Comparison of ENCODE assay signal across 8 mouse cellular contexts in the genomic region with DNA sequence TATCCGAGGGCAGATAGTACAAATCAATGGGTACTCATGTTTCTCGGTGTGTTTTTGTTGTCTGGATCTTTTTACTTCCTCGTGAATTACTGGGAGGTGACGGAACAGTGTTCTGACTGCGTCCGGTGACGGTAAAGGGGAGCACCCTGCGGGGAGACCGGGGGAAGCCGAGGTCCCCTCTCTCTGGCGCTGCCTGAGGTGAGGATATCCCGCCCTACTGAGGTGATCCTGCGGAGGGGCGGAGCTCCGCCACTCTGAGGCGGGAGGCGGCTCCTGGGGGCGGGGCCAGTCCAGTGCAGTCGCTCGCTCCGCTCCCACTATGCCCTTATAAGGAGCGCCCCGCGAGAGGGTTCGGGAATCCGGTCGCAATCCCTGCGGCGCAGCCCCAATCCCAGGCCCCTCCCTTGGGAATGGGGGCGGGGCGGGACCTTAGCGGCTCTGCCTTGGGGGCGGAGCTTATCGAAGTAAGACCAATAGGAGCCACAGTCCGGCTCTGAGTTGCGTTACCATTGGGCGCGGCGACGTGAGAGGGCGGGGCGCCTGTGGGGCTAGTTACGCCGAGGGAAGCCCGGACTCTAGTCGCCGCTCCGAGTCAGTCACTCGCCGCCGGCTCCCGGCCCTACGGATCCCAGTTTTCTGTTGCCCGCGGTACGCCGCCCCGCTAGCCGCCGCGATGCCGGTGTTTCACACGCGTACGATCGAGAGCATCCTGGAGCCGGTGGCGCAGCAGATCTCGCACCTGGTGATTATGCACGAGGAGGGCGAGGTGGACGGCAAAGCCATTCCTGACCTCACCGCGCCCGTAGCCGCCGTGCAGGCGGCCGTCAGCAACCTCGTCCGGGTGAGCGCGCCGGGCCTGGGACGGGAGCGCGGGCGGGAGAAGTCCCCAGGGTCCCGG. TPM values are rescaled to one million over a fixed set of nuclear protein-coding genes. Genes with fewer than 3 reads are reported as not detected.
DNase-seq lines count a peak whose midpoint lies in the region; ATAC-seq and TF ChIP-seq lines count a peak whose summit lies in the region.

TSS of gene Vcl (plus strand) at position 551 of the 898 bp plus-strand sequence.

- in situ Hi-C loops in CH12.LX (cut with MboI; ENCODE audit: low pct_ligation_motif_present, low pct_unique_long_range_greater_than_20kb, low sequenced_read_pairs) = no loop called here

- under 1% methylated on average over 89 of the region's 89 CpGs for WGBS in forebrain, embryonic 11.5 days
- under 1% methylated on average over 89 of the region's 89 CpGs for WGBS in heart, embryonic 16.5 days
- under 1% methylated on average over 89 of the region's 89 CpGs for WGBS in liver, embryonic 15.5 days (ENCODE audit: insufficient replicate concordance)
- under 1% methylated on average over 89 of the region's 89 CpGs for WGBS in neural tube, embryonic 12.5 days

- peak within 1 kb of the TSS; percentile 60 to 72 (median 61) for H3K4me3 ChIP-seq in CH12.LX (replicated peaks in 1 of 3; ENCODE audit: low read depth in 2 of 3, low read length in 2 of 3, poor library complexity in 1 of 3)
- peak within 1 kb of the TSS; percentile 71 for H3K4me3 ChIP-seq in forebrain, embryonic 11.5 days (ENCODE audit: low read depth, low read length)
- peak within 1 kb of the TSS; percentile 90 for H3K4me3 ChIP-seq in heart, embryonic 16.5 days (ENCODE audit: low read length)
- H3K4me3 ChIP-seq in liver, embryonic 15.5 days (replicated peaks) = peak within 1 kb of the TSS; percentile 85
- peak within 1 kb of the TSS; percentile 83 for H3K4me3 ChIP-seq in neural tube, embryonic 12.5 days

- no peak within 1 kb of the TSS for H3K27ac ChIP-seq in CH12.LX (ENCODE audit: insufficient read depth, low read depth)
- H3K27ac ChIP-seq in forebrain, embryonic 11.5 days (ENCODE audit: low read depth, low read length) = peak within 1 kb of the TSS; percentile 70
- H3K27ac ChIP-seq in heart, embryonic 16.5 days (ENCODE audit: low read length) = peak within 1 kb of the TSS; percentile 91
- H3K27ac ChIP-seq in liver, embryonic 15.5 days (replicated peaks) = peak within 1 kb of the TSS; percentile 88
- H3K27ac ChIP-seq in neural tube, embryonic 12.5 days = peak within 1 kb of the TSS; percentile 88

- TF ChIP-seq RAD21 in CH12.LX (IDR thresholded peaks at IDR 0.05; ENCODE audit: low read depth, low read length) = no peak

- dilution Hi-C loops in CH12.LX (cut with MboI; ENCODE audit: extremely low pct_ligation_motif_present, extremely low pct_unique_long_range_greater_than_20kb, low sequenced_read_pairs) = no loop called here

- peak within 1 kb of the TSS; percentile 14 for H3K9ac ChIP-seq in CH12.LX (ENCODE audit: insufficient read depth, low read depth)
- H3K9ac ChIP-seq in forebrain, embryonic 11.5 days (ENCODE audit: low read length) = peak within 1 kb of the TSS; percentile 75
- peak within 1 kb of the TSS; percentile 90 for H3K9ac ChIP-seq in heart, embryonic 16.5 days (ENCODE audit: low read length)
- peak within 1 kb of the TSS; percentile 89 for H3K9ac ChIP-seq in liver, embryonic 15.5 days
- H3K9ac ChIP-seq in neural tube, embryonic 12.5 days = peak within 1 kb of the TSS; percentile 84

- no peak for TF ChIP-seq CTCF in CH12.LX (conservative IDR thresholded peaks at IDR 0.05 in 1 of 2, IDR thresholded peaks at IDR 0.05 in 1 of 2; ENCODE audit: low read depth in 2 of 2, low read length in 2 of 2)

- TF ChIP-seq POLR2A in CH12.LX (IDR thresholded peaks at IDR 0.05; ENCODE audit: low read depth, low read length) = peak; percentile 72

- peaks cover 2 to 24% of the 10 kb centered on the region in 2 experiments; a peak in 2 of 4 replicates for H3K4me1 ChIP-seq in CH12.LX (ENCODE audit: control insufficient read depth in 1 of 2, insufficient read depth in 2 of 2)
- peaks cover 8% of the 10 kb centered on the region for H3K4me1 ChIP-seq in forebrain, embryonic 11.5 days (replicated peaks; ENCODE audit: control insufficient read depth, insufficient read depth, low read length)
- H3K4me1 ChIP-seq in heart, embryonic 16.5 days (ENCODE audit: control insufficient read depth, insufficient read depth, low read length) = peaks cover 31% of the 10 kb centered on the region
- peaks cover 54% of the 10 kb centered on the region for H3K4me1 ChIP-seq in liver, embryonic 15.5 days (replicated peaks)
- H3K4me1 ChIP-seq in neural tube, embryonic 12.5 days = peaks cover 22% of the 10 kb centered on the region

- peaks cover 6% of the 10 kb centered on the region for H3K9me3 ChIP-seq in CH12.LX (replicated peaks; ENCODE audit: low read length)
- no peaks in the 10 kb centered on the region for H3K9me3 ChIP-seq in forebrain, embryonic 11.5 days (ENCODE audit: control insufficient read depth, low read length)
- no peaks in the 10 kb centered on the region for H3K9me3 ChIP-seq in heart, embryonic 16.5 days (replicated peaks; ENCODE audit: control insufficient read depth, low read length)
- H3K9me3 ChIP-seq in liver, embryonic 15.5 days (replicated peaks) = no peaks in the 10 kb centered on the region
- no peaks in the 10 kb centered on the region for H3K9me3 ChIP-seq in neural tube, embryonic 12.5 days

- H3K27me3 ChIP-seq in CH12.LX (replicated peaks) = peaks cover 8% of the 10 kb centered on the region
- H3K27me3 ChIP-seq in forebrain, embryonic 11.5 days (ENCODE audit: control insufficient read depth, insufficient read depth, low read length) = no peaks in the 10 kb centered on the region
- no peaks in the 10 kb centered on the region for H3K27me3 ChIP-seq in heart, embryonic 16.5 days (ENCODE audit: control insufficient read depth, insufficient read depth, low read length)
- H3K27me3 ChIP-seq in liver, embryonic 15.5 days = no peaks in the 10 kb centered on the region
- H3K27me3 ChIP-seq in neural tube, embryonic 12.5 days (replicated peaks) = no peaks in the 10 kb centered on the region

- ATAC-seq in forebrain, embryonic 11.5 days (replicated peaks; ENCODE audit: low FRiP score) = peak; percentile 99
- ATAC-seq in heart, embryonic 16.5 days (replicated peaks; ENCODE audit: extremely low read depth, insufficient read depth, low FRiP score) = peak; percentile 97
- ATAC-seq in liver, embryonic 15.5 days (ENCODE audit: insufficient read depth) = peak; percentile 93
- peak; percentile 98 for ATAC-seq in neural tube, embryonic 12.5 days (ENCODE audit: low FRiP score, low read depth)

- no peak for TF ChIP-seq EP300 in CH12.LX (IDR thresholded peaks at IDR 0.05; ENCODE audit: low read length)

- H3K36me3 ChIP-seq in CH12.LX (replicated peaks in 1 of 2; ENCODE audit: control insufficient read depth in 1 of 2, insufficient read depth in 1 of 2, low read length in 1 of 2) = no peaks in the 10 kb centered on the region
- H3K36me3 ChIP-seq in forebrain, embryonic 11.5 days (ENCODE audit: control insufficient read depth, insufficient read depth, low read length) = no peaks in the 10 kb centered on the region
- H3K36me3 ChIP-seq in heart, embryonic 16.5 days (ENCODE audit: control insufficient read depth, insufficient read depth) = no peaks in the 10 kb centered on the region
- H3K36me3 ChIP-seq in liver, embryonic 15.5 days (replicated peaks) = no peaks in the 10 kb centered on the region
- H3K36me3 ChIP-seq in neural tube, embryonic 12.5 days = no peaks in the 10 kb centered on the region

- H3K4me2 ChIP-seq in CH12.LX (ENCODE audit: insufficient read depth, low read depth, poor library complexity, severe bottlenecking) = peak within 1 kb of the TSS; percentile 88
- H3K4me2 ChIP-seq in forebrain, embryonic 11.5 days (ENCODE audit: low read depth, low read length, severe bottlenecking) = peak within 1 kb of the TSS; percentile 77
- peak within 1 kb of the TSS; percentile 80 for H3K4me2 ChIP-seq in heart, embryonic 16.5 days (ENCODE audit: low read depth, low read length)
- H3K4me2 ChIP-seq in liver, embryonic 15.5 days = peak within 1 kb of the TSS; percentile 89
- H3K4me2 ChIP-seq in neural tube, embryonic 12.5 days (replicated peaks) = peak within 1 kb of the TSS; percentile 74

- peak; percentile 94 for DNase-seq in CH12.LX (ENCODE audit: extremely low read depth)
- DNase-seq in c-Kit-positive CD71-positive TER-119-negative erythroid progenitor cells, embryonic 14.5 days (ENCODE audit: low read depth) = peak; percentile 96
- peak; percentile 100 for DNase-seq in forebrain, embryonic 11.5 days (ENCODE audit: low spot score)
- DNase-seq in kidney, postnatal 36 days = peak; percentile 99 to 100
- DNase-seq in telencephalon, adult 2 months (ENCODE audit: low read depth, low spot score) = peak; percentile 96

- H3K79me2 ChIP-seq in CH12.LX (replicated peaks; ENCODE audit: control insufficient read depth, extremely low read depth, insufficient read depth, poor library complexity, severe bottlenecking) = no peaks in the 10 kb centered on the region

TF ChIP-seq in CH12.LX, 34 proteins besides CTCF, POLR2A, EP300 and RAD21:
- TF ChIP-seq IRF4 (IDR thresholded peaks at IDR 0.05; ENCODE audit: low read depth, low read length) (no peak), NELFE (IDR thresholded peaks at IDR 0.05; ENCODE audit: low read depth, low read length) (no peak), ETS1 (conservative IDR thresholded peaks at IDR 0.05; ENCODE audit: low read depth, low read length) (0 out of 2 replicates have a peak, but pooled peaks have one; percentile 14), ZNF384 (IDR thresholded peaks at IDR 0.05; ENCODE audit: low read depth, low read length) (no peak), TBP (conservative IDR thresholded peaks at IDR 0.05; ENCODE audit: low read depth, low read length) (peak; percentile 43; the same call in 1 of the 2 replicates), MAX (IDR thresholded peaks at IDR 0.05; ENCODE audit: low read length) (no peak), UBTF (IDR thresholded peaks at IDR 0.05; ENCODE audit: low read depth, low read length) (peak; percentile 77; the same call in 1 of the 2 replicates)

RNA-seq across cellular contexts. Expression of gene Vcl, which starts in this region (rescaled TPM):
- total RNA-seq in CH12.LX (2012; rRNA removed) (2.1 and 2.6 TPM in 2 replicates), CH12.LX (2014; rRNA removed) (3.9 and 4.6 TPM in 2 replicates)
- 4.5 and 7.1 TPM in 2 replicates for polyA plus RNA-seq in CH12.LX (2012; ENCODE audit: insufficient read length, low read depth)
- 29.4 and 30.2 TPM in 2 replicates for polyA plus RNA-seq in forebrain, embryonic 11.5 days (2014; fragmentation: Nextera tagmentation; extraction: Ambion mirVana)
- polyA plus RNA-seq in heart, embryonic 16.5 days (2015; fragmentation: Nextera tagmentation; extraction: Ambion mirVana) = 89.3 and 97.0 TPM in 2 replicates
- 17.0 and 18.0 TPM in 2 replicates for polyA plus RNA-seq in liver, embryonic 15.5 days (2015; fragmentation: Nextera tagmentation; extraction: Ambion mirVana)
- 33.9 and 34.4 TPM in 2 replicates for polyA plus RNA-seq in neural tube, embryonic 12.5 days (2016; fragmentation: Nextera tagmentation; extraction: Ambion mirVana)

Comparison
In these comparisons a context has a peak if more than half of its experiments do, and no peak if none do; other contexts are left out.
1. H3K9ac ChIP-seq: peak in every context shown above with its lines; median percentile 90 in heart, embryonic 16.5 days; 89 in liver, embryonic 15.5 days; 84 in neural tube, embryonic 12.5 days; 75 in forebrain, embryonic 11.5 days; 14 in CH12.LX.